Mouse (Mus musculus): ENCODE data around the gene Gm49450.
"Not testable (repeated sequence)": the region's sequence is repeated elsewhere in the genome, so short reads cannot be mapped to it uniquely, and the experiment has no call there.

The Gm49450 gene

DNA sequence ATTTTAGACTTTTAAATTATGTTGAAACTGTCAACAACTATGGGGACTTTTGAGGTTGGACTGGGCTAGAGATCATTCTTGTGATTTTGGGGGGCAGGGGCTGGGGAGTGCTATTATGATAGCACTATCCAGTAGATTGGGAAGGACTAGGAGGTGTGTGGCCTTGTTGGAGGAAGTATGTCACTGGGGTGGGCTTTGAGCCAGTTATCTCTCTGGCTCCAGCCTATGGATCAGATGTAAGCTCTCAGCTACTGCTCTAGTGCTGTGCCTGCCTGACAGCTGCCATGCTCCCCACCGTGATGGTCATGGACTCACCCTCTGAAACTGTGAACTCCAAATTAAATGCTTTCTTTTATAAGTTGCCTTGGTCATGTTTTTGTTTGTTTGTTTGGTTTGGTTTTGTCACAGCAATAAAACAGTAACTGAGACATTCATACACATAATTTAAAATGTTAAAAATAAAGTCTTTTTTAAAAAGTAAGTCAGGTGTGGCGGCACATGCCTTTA, 30.3 kb downstream of the Gm49450 start:
- DNase-seq = no peak

- DNase-seq = no peak
Measured at GRCm38 (mm10) chr15:98922581-98922980, 30.8 kb downstream of the Gm49450 start.

GRCm38 (mm10) chr15:98921510-98921909, 31.8 kb downstream of the Gm49450 start:
- DNase-seq = no peak

DNA sequence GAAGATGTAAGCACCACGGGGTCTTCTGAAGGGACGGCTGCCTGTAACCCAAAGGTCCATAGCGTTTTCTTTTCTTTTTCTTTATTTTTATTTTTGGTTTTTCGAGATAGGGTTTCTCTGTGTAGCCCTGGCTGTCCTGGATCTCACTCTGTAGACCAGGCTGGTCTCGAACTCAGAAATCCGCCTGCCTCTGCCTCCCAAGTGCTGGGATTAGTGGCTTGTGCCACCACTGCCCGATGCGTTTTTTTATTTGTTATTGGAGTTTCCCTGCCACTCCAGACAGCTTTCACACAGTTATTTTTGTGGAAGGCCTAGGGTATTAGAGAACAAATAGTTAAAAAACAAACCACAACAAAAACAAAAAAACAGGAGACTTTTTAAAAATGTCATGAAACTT, 34.9 kb downstream of the Gm49450 start:
- DNase-seq = not testable (repeated sequence)

- DNase-seq = peak; percentile 98 to 100
Measured at GRCm38 (mm10) chr15:98917538-98918498, 35.5 kb downstream of the Gm49450 start, which contains the start of gene Lmbr1l. Gene Lmbr1l, minus strand, starts transcription at chr15:98918231.

GRCm38 (mm10) chr15:98917091-98917490, 36.3 kb downstream of the Gm49450 start:
- peak in 1 of 2 experiments; percentile 13 for DNase-seq

- DNase-seq = no peak
Measured at GRCm38 (mm10) chr15:98916016-98916415, 37.3 kb downstream of the Gm49450 start.

DNA sequence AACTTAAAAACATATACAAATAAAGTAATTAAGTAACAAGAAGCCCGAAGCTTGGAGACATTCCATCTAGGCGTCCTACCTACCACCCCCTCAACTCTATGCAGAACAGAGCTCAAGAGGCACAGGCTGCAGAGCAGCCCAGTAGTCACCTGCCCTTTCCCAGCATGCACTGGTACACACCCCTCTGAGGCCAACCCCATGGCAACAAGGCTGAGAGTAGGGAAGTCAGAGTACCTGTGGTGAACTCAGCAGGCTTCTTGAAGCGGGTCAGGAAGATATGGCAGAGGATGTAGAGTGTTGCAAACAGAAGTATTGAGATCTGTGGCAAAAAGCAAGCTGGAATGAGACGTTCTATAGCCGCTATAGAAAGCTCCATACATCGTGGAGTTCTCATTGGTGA, 38.4 kb downstream of the Gm49450 start:
- DNase-seq = no peak

- peak; percentile 38 to 49 for DNase-seq
Measured at GRCm38 (mm10) chr15:98904692-98905091, 48.7 kb downstream of the Gm49450 start.

DNA sequence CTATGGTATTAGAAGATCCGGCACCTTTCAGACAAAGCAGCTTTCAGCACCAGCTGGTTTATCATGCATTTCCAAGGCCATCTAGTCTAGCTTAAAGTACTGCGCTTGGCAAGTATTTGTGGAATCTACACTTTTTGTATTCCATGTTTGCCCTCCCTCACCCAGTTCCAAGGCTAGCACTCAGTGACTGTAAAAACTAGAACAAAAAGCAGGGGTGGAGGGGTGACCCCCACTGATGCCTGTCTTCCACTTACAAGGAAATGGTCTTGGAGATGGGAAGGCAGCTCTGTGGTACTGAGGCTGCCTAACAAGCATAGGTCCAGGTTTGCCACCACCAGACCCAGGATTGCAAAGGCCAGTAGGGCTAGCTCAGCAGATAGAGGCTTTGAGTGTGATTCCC, 50.8 kb downstream of the Gm49450 start:
- DNase-seq = no peak

DNA sequence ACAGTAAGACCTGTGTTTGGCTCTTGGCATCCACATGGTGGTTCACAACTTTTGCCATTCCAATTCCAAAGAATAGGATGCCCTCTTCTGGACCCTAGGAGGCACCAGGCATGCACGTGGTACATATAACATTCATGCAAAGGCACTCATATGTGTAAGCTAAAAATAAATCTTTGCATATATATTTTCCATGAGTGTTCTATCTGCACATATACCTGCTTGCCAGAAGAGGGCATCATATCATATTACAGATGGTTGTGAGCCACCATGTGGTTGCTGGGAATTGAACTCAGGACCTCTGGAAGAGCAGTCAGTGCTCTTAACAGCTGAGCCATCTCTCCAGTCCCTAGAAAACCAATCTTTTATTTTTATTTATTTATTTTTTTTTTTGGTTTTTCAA, 51.8 kb downstream of the Gm49450 start:
- DNase-seq = no peak

GRCm38 (mm10) chr15:98897928-98898800, 55.2 kb downstream of the Gm49450 start, which contains the start of gene Dhh:
Gene Dhh, minus strand, starts transcription at chr15:98898540.
- no peak for DNase-seq

- DNase-seq = no peak
Measured at GRCm38 (mm10) chr15:98897495-98897894, 55.9 kb downstream of the Gm49450 start.

GRCm38 (mm10) chr15:98895635-98896589, 57.4 kb downstream of the Gm49450 start:
- DNase-seq = no peak

- no peak for DNase-seq
Measured at GRCm38 (mm10) chr15:98894746-98895634, 58.4 kb downstream of the Gm49450 start.

DNA sequence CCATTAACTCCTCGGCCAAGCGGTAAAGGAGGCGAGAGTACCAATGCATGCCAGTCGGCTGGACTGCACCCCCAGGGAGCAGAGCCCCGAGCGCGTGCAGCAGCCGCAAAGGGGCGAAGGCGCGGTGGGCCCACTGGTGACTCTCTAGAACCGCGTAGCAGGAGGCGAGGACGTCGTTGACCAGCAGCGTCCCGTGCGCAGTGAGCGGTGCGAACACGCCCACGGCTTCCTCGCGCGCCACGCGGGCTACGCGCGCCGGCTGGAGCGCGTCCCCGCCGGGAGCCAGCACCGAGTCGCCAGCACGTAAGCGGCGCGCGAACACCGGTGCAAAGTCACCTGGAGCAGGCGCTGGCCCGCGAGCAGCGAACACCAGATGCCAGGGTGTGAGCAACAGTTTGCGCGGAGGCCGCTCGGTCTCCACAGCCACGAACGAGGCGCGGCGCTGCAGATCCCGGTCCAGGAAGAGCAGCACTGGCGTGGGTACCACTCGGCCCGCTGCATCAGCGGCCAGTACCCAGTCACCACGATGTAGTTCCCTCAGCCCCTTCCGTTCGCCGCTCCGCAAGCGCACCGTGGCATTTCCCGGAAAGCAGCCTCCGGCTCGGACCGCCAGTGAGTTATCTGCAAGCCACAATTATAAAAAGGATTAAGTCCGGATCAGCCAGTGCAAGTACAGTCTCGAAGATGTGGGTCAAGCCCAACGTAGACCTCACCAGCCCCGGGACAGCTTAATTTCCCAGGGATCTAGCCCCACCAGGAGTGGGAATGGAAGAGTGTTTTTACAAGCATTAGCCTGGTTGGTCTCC, 59.2 kb downstream of the Gm49450 start, which contains the start of gene Rhebl1:
Rhebl1 (minus strand) TSS at position 601 of the 806 bp plus-strand sequence.
- DNase-seq = peak; percentile 62

DNA sequence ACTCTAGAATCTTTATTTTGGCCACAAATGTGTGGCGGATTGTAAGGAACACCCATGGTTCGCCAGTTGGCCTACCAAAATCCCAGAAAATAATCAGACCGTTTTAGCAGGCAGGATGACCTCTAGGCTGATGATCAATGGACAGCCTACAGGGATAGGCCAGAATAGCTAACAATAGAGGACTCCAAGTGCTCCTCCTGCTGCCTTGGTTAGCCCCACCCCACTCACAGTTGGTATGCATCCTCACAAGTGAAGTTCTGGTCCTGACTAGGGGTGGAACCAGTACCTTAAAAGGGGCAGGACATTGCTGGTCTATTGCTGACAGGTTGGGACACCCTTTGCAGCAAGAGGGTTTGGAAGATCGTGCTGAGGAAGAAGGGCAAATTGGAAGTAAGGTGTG, 60.3 kb downstream of the Gm49450 start:
- no peak for DNase-seq

DNA sequence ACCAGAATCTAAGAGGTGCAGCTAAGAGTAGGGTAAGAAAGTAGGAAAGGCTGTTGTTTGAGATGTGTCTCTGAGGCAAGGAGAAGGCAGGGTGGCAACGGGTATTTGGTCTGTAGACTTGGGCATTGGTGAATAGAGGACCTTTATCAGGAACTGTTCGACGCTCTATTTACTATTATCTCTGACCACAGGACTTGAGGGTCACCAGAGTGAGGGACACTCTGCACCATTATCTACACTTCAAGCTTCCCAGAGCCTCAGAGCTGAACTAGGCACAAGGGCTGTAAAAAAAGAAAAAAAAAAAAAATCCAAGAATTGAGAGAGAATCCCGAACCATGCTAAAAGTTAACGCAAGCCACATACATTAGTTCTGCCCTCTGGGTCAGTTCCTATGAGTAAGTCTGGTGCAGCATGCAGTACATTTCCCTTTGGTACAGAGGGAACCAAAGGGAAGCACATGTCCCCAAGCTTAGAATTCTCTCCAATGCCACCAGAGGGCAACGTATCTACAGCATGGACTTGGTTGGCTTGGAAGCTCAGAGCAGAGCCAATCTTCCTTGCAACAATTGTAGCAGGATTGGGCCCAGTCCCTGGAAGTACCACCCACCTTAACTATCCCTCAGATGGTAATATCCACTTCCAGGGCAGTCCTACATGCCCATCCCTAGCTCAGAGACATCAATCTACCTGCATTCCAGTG, 61.3 kb downstream of the Gm49450 start:
- DNase-seq = peak; percentile 73 to 85

DNA sequence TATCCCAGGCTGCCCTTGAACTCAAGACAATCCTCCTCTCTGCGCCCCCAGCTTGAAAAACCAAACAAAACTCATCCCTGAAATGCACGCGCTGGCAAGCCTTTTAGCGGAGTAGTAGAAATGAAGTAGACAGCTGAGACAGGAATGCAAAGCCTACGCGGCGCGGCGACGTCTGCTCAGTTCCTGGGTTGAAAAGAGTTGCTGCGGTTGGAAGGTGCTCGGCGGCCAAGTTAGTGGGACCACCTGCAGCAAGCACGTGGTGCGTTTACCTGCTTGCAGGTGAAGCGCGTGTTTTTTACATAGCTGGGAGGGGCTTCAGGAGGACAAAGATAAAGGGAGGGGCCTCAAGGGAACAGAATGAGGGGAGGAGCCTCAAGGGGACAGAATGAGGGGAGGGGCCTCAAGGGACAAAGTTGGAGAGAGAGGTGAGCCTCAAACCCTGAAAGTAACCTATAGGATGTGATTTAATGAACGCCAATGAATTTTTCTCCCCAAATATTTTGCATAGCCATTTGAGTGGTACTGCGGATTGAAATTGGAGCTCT, 62.1 kb downstream of the Gm49450 start:
- DNase-seq = no peak

Data from cerebellum, adult 18-20 months (tissue).